Mouse (Mus musculus) embryo, embryonic 9.5 days (tissue): ENCODE data around the gene Gm28305.
A peak's percentile ranks its signal among the peaks of the same experiment; 100 is the strongest.

Experiments
- DNase-seq: peaks from one replicate; pipeline ENCODE4 v3.0.0-alpha.2; 2017; ENCODE audit errors: extremely low spot score

The Gm28305 gene

DNA sequence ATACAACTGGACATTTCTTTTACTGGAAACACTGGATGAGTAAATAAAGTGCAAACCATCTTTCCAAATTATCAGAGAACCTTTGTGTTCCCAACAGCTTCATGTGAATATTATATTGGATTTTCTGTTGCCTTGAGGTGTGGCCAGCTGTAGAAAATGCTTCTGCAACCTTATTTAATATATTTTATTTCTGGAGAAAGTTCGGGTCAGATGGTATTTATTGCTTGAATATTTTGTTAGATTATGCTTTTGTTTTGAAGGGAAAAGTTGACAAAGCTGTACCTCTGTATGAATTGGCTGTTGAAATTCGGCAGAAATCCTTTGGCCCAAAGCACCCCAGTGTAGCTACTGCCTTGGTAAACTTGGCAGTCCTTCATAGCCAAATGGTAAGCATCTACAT lies at the start of gene Gm28305:
Gm28305 (plus strand) TSS at position 301 of the 400 bp plus-strand sequence.
- no peak for DNase-seq

DNA sequence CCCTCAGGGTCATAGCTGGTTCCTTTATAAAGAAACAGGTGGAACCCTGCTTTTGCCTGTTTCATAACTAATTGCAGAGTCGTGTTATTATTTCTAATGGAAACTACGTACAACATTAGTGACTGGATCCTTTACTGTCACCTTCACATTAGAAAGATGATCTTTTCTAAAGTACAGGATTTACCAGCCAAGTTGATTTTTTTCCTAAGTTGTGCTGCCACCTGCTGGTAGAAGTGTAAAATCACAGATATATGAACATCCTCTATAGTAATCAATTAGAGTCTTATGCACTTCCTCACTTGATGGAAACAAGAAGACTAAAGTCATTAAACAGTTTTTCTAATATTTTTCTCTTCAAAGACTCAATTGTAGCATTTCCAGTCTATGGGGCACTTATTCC lies 44.0 kb upstream of the Gm28305 start:
- peak; percentile 43 for DNase-seq

DNA sequence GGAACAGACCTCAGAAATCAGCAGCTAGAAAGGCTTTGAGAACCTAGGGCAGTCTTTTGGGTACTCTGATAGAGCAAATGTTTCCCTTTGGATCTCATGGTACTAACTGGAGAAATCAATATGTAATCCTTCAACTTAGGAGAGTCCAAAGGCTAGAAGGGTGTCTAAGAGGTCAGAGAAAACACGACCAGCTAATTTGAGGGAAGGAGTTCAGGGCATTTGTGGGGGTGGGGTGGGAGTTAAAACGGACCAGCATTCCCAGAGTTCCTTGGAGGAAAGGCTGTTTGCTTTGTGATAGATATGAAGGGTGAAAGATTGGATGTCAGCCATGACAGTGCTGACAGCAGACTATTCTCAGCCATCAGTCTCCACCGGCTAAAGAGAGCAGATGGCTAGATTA lies 39.9 kb upstream of the Gm28305 start:
- no peak for DNase-seq

DNA sequence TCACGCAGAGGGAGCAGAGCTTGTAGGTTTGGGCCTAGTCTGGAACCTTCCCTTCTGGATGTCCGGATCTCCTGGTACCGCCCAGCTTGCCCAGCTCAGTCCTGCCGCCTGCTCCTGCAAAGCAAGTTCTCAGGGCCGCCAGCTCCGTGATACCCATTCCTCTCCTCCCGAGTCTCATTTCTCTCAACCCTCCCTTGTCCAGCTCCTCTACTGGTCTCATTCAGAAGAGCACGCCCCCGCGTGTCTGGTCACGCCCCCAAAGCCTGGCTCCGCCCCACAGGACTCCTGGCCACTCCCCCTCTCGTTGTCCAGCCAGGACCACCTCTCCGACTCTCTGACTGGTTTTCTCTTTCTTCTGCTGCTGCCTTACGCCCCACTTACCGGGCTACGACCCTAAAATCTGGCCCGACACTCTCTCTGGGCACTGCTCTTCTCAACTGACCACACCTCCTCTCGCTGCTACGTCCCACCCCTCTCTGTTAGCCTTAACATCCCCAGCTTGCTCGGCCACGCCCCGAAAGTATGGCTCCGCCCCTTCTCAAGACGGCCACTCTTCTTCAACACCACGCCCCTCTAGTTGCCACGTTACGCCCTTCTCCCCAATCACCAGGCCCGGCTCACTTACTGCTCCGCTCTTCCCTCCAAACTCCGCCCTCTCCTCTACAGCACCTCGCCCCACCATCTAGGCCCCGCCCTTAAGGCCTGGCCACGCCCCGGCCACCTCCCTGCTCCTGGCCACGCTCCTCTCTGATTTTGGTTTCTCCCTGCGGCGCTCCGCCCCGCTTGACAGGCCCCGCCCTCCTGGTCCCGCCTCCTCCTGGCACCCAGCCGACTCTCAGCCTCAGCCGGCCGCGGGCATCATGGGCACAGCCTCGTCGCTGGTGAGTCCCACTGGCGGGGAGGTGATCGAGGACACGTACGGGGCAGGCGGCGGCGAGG lies 38.3 kb upstream of the Gm28305 start, which contains the start of gene Nphp3:
Nphp3 (plus strand) TSS at position 624 of the 939 bp plus-strand sequence.
- peak; percentile 100 for DNase-seq

DNA sequence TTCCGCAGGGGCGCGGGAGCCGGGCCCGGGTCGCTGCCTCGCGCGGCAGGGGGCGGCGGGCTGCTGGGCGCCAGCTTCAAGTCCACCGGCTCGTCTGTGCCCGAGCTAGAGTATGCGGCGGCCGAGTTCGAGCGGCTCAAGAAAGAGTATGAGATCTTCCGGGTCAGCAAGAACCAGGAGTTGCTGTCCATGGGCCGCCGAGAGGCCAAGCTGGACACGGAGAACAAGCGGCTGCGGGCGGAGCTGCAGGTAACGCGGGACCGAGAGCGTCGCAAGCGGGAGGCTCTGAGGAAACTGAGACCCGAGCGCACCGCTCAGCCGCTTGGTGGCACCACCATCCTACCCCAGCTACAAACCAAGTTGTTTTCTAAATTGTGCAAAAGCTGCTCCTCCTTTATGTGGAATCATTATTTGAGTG lies 37.5 kb upstream of the Gm28305 start:
- peak; percentile 77 for DNase-seq

DNA sequence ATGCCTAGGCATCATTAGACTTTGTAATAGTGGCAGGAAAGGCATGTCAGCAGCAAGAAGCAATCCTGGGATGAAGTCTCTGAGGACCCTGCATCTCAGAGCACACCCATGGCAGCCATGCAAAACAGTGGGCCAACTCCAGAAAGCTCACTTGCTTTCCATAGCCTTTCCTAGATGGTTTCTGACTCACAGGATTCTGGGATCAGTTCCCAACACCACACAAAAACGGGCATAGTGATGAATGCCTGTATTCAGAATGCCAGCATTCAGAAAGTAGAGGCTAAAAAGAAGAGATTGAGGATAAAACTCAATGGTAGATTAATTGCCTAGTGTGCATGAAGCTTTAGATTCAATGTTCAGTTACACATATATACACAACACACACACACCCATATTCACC lies 25.9 kb upstream of the Gm28305 start:
- no peak for DNase-seq

DNA sequence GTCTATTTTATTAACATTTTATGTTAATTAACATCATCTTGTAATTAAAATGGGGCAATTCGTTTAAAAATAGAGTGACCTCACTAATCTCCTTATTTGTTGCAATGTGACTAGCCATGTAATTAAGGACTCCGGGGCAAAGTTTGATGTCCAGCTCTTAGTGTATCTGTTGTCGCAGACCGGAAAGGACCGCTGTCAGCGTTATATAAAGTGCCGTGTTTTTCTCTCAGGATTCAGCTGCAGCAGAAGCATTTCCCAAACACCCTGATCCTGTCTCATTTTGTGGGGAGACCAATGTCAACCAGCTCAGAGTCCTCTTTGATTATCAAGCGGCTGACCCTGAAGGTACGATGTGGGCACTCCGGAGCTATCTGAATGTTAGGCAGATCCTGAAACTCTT lies 19.4 kb upstream of the Gm28305 start:
- DNase-seq, result no peak

DNA sequence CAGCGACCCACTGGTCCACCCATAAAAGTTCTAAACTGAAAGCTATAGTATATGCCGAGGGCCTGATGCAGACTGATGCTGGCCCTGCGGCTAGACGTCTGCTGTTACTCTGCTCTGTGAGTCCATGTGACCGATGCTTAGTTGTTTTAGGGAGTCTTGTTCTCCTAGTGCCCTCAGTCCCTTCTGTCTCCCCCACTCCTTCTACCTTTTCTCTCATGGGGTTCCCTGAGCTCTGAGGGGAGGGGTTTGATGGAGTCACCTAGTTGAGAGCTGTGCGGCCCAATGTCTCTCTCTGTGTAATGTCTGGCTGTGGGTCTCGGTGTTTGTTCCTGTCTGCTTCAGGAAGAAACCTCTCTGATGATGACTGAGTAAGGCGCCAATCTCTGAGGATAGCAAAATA lies 13.3 kb upstream of the Gm28305 start:
- no peak for DNase-seq

DNA sequence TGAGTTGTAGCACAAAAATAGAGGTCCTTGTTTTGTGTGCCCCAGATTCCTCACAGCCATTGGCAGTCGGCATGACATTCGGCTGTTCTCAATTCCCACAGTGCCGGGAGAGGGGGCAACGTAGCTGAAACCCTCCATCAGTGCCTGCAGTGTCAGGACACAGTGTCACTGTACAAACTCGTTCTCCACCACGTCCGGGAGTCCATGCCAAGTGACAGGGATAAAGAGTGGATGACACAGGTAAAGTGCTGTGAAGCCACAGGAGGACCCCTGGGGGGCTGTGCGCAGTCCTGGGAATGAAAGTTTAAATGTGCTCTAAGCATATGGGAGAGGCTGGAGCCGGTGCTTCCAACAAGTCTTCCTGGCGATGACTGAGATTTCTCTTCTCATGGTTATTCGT lies 10.6 kb upstream of the Gm28305 start:
- DNase-seq, result no peak

DNA sequence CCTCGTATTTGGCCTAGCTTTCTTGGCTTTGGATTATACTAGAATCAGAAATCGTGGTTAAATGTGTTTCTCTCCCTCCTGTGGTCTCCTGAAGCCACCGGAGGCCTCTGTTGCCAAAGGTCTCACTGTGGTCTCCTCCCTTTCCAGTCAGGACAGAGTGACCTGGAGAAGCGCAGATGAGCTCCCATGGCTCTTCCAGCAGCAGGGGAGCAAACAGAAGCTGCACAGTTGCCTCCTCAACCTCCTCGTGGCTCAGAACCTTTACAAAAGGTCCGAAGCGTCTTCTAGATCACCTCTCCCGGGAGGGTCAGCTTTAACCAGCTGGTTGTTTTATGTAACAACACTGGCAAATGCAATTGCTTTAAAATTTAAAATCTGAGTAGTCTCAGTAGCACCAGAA lies 6.2 kb upstream of the Gm28305 start:
- no peak for DNase-seq

DNA sequence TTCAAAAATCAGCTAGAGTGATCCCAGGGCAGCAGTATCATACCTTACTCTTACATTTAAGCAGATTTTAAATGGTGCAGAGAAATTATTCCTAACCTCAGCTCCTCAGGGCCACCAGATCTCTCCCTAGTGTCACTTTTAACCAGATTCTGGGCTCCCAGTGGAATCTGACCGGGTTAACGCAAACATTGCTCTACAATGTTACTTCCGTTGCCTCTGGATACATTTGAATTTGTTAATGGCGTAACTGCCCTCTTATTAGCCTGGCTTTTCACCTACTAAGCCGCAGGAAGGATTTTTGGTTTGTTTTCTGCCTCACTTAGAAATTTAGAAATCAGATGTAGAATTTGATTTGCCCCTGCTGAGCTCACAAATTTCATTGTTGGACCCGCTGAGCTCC lies 5.7 kb upstream of the Gm28305 start:
- no peak for DNase-seq

DNA sequence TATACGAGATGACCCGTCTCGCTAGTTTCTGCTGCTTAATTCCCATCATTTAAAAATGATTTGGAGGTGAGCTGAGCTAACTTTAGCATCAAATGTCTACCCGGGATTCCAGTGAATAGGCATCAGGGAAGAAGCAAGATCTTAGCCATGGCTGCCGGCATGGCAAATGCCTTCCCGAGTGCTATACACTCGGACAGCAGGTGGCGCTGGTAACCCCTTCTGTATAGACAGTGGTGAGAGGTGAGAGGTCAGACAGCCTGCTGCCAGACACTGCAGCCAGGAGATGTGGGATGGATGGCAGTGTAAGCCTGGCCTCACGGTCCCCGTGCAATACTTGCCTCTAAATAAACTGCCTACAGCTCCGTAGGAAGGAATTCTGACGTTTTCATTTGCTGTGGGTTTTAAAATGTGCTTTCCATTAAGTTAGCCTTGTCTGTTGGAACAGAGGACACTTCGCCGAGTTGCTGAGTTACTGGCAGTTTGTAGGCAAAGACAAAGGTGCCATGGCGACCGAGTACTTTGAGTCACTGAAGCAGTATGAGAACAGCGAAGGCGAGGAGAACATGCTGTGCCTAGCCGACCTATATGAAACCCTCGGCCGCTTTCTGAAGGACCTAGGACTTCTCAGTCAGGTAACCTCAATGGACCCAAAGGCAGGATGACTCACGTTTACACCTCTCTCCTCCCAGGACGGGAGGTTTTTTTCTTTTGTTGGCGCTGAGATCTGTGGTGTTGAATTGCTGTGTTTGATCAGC lies 5.0 kb upstream of the Gm28305 start:
- peak; percentile 82 for DNase-seq

DNA sequence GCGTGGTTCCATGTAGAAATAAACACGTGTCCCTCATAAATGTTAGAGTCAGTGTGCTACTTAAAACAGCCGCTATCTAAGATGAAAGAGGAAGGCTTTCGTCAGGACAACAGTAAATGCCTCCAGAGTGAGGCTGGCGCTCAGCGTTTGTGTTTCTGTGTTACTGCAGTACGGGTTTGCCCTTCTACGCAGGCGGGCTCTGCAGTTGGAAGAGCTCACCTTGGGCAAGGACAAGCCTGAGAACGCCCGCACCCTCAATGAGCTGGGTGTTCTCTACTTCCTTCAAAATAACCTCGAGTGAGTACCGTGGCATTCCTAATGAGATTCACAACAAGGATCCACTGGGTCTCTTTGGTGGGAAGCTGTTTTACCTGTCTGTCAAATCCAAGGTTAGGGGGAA lies 2.2 kb upstream of the Gm28305 start:
- no peak for DNase-seq

DNA sequence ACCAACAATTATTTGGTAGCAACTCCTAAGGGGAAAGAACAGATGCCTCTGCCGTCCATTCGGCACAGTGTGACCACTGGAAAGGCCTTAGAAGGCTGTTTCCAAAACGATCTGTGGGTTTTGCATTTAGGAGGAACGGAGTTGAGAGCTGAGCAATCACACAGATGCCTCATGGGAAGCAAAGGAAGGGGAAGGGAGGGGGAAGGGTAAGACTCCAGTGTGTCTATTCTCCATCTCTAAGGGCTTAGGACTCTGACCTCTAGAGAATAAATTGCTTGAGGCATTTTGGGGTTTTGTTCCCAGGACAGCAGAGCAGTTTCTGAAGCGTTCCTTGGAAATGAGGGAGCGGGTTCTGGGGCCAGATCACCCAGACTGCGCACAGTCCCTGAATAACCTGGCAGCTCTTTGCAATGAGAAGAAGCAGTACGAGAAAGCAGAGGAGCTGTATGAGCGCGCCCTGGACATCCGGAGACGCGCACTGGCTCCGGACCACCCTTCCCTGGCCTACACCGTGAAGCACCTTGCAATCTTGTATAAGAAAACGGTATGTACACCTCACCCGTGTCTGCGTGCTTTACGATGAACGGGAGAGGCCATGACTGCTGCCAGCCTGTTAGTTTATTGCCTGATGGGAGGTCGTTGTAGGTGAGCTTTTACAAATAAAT lies 1.3 kb upstream of the Gm28305 start:
- no peak for DNase-seq

DNA sequence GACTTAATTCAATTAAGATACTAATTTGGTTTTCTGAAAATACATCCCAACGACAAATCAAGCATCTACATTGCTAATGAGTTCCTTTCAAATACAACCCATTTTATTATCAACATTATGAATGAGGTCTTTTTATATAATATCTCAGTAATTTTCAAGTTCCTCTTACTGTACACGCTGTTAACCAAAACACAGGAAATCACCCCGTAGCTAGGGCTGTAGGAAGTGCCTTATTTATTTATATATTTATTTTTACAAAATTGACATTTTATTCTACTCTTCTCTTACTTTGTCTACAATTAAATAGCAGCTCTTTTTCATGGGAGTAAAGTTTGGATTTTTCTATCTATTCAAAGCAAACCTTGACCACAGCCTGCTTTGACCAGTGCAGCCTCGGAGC lies 720 bp upstream of the Gm28305 start:
- no peak for DNase-seq

DNA sequence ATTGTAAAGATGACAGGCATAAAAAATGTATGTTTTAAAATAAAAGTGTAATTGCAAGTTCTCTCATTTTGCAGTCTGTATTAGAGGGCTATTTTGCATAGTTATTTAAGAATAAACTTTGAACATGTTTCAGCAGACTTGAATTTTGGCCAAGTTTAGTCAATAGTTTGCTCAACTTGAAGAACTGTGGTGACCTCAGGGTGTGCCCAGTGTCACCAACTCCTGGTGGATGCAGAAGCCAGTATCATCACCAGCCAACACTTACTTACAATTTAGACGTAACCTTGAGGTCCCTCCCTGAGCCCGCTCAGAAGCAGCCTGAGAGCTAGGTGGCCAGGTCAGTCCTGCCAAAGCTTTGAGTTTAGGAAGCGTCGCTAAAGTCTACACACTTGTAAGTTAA lies 3.2 kb downstream of the Gm28305 start:
- no peak for DNase-seq

DNA sequence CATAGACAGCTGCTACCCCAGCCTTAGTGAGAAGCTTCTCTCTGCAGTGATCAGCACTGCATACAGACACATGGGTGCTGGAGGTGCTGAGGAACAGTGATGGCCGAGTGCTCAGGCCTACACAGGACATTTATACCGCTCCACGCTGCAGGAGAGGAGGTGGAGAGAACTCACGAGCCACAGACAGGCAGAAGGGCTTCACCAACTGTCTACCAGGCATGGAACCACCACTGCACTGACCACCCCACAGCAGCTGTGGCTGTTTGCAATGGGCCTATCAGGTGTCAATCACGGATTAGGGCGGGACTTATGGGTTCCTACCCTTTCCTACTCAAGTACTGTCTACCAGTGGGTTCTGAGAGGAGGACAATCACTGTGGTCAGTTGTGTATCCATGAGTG lies 10.6 kb downstream of the Gm28305 start:
- no peak for DNase-seq

DNA sequence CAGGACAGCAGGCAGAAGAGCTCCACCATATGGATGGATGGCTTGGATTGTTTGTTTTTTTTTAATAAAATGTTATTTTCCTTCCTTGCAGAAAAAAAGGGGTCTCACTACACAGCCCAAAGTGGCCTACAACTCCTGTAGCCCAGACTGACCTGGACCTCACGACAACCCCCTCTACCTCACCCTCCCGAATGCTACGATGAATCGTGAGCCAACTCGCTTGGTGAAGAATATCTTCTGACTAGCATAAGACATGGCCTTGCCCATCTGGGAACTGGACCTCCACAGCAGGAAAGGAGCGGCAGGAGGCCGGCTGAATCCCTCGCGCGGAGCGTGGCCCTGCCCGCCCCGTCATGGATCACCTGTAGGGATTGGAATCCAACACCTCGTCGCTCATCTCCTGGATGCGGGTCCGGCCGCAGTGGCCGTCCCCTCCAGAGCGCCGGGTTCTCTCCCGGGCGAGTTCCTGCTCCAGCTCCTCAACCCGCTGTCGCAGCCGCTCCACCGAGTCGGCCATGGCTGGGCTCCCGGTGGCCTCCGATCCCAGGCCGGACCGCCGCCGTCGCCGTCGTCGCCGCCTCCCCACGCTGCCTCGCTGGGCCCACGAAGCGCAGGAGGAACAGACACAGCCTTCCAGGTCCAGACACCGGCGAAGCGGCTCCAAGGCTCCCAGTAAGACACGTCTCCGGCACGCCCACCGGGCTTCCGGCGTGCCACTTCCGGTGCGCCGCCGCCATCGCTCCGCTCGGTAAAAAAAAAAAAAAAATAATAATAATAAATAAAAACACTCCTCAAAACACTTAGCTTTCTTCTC lies 22.2 kb downstream of the Gm28305 start, which contains the start of gene Uba5:
Uba5 (minus strand) TSS at position 705 of the 814 bp plus-strand sequence.
- DNase-seq, result no peak

DNA sequence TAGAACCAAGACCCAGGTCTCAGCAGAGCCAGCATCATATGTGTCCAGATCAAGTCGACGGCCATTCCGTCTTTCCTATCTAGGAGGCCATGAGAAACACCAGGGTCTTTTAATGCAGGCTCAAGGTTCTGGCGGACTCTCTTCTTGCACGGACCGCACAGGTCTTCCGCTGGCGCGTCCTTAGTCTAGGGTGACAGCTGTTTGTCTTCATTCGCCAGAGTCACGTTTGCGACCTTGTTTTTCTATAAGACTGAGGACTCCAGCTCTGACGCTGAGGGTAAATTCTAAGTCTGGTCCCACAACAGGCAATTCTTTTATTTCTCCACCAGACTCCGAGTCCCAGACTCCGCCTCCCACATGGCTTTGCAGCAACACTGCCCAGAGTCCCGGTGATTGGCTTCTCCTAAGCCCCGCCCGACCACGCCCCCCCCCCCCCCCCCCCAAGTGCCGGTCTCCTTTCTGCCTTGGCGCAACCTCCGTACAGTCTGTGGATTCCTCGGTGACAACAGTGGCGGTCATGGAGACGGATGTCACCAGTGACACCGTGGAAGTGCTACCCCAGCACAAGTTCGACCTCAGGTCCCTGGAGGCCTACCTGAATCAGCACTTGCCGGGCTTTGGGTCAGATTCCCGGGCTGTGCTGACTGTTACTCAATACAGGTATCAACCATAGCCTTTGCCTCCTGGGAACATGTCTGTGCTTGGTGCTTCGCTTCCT lies 22.9 kb downstream of the Gm28305 start, which contains the start of gene Acad11:
Acad11 (plus strand) TSS at position 134 of the 718 bp plus-strand sequence.
- DNase-seq, result peak; percentile 89

DNA sequence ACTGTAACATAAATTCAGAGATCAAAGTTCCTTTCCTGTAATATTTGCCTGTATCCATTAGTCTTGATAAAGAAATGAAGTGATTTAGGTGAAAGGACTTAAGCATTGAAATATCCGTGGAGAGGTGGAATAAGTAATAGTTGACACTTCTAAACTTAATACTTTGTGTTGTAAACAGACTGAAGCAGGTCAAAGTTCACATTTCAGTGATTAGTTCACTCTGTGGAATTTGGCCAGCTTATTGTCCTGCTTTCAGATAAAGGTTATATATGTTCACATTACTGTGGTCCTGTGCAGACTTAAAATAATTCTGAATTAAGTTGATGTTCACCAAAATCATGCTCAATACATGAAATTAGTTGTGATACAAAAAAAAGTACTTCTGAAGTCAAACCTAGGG lies 24.1 kb downstream of the Gm28305 start:
- no peak for DNase-seq

DNA sequence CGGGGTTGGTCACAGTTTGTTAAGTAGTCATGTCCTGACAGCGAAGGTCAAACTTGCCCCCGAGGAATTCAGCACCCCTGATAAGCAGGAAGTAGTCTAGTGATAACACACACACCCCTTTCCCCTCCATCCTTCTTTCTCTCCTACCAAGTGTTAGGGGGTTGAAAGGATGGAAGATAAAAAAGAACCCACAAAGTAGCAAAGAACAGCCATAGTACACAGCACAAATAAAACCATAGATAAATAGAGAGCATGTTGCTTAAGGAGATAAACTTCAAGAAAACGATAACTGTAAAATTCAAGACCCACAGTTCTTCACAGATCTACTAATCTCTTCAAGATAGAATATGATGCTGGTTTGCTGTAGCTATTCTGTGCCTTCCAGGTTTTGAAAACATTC lies 29.8 kb downstream of the Gm28305 start:
- DNase-seq, result no peak
